Mouse (Mus musculus): ENCODE data around the gene Zfp575. TPM values are rescaled to one million over a fixed set of nuclear protein-coding genes. Genes with fewer than 3 reads are reported as not detected.

Zfp575 gene
- total RNA-seq, 1 experiment = 0.22 TPM

- Histone ChIP-seq H3K36me3 (ENCODE audit: control insufficient read depth, insufficient read depth, low read length, poor library complexity, severe bottlenecking) (peaks cover 14% of the 10 kb centered on the region), H3K9ac (ENCODE audit: insufficient read depth, low read depth, low read length, poor library complexity, severe bottlenecking) (peak within 1 kb of the TSS; percentile 97), H3K4me1 (ENCODE audit: control insufficient read depth in 2 of 2, insufficient read depth in 2 of 2, low read length in 2 of 2, poor library complexity in 1 of 2) (peaks cover 0 to 10% of the 10 kb centered on the region in 2 experiments; a peak in 2 of 4 replicates), H3K27ac (ENCODE audit: insufficient read depth, low read depth, low read length, poor library complexity, severe bottlenecking) (peak within 1 kb of the TSS; percentile 34), H3K9me3 (ENCODE audit: control insufficient read depth, insufficient read depth, low read depth, low read length) (no peaks in the 10 kb centered on the region), H3K4me3 (ENCODE audit: insufficient read depth in 1 of 2, low read depth in 1 of 2, low read length in 2 of 2, poor library complexity in 1 of 2, severe bottlenecking in 1 of 2) (peak within 1 kb of the TSS; percentile 85 to 98)
- TF ChIP-seq ZC3H11A (IDR thresholded peaks at IDR 0.05; ENCODE audit: borderline replicate concordance, low read depth, low read length) (no peak), CHD2 (IDR thresholded peaks at IDR 0.05; ENCODE audit: low read depth, low read length) (no peak), ZNF384 (IDR thresholded peaks at IDR 0.05; ENCODE audit: low read depth, low read length) (no peak), MAFK (IDR thresholded peaks at IDR 0.05; ENCODE audit: insufficient read depth, low read depth, low read length) (no peak), HCFC1 (IDR thresholded peaks at IDR 0.05; ENCODE audit: borderline replicate concordance, insufficient read depth, low read length) (no peak)
- no peak for DNase-seq (ENCODE audit: low read depth, low spot score)
- in situ Hi-C loops (cut with MboI; ENCODE audit: low sequenced_read_pairs in 2 of 2, unreplicated experiment in 2 of 2) = no loop called here
Measured at GRCm38 (mm10) chr7:24546068-24546614, 41.3 kb downstream of the Zfp575 start, which contains the start of the genes Pinlyp and Xrcc1. Gene Pinlyp, minus strand, starts transcription at chr7:24546118. Gene Xrcc1, plus strand, starts transcription at chr7:24546289.

DNA sequence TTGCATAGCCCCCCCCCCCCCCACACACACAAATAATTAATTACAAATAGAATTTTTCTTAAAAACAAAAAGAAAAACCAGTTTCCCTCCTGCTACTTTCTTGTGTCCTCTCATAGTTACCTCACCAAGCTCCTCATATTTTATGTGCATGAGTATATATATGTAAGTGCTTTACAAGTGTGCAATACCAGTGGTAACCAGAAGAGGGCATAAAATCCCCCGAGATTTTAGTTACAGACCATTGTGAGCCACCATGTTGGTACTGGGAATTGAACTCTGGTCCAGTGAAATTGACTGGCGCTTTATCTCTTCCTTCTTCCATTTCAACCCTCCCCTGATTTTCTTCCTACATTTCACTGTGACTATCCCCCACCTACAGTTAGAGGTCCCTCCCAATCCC, 42.9 kb downstream of the Zfp575 start:
- peaks cover 0 to 7% of the 10 kb centered on the region in 2 experiments; a peak in 1 of 4 replicates for H3K4me1 ChIP-seq (ENCODE audit: control insufficient read depth in 2 of 2, insufficient read depth in 2 of 2, low read length in 2 of 2, poor library complexity in 1 of 2)
- no peak overlapping the region for H3K9ac ChIP-seq (ENCODE audit: insufficient read depth, low read depth, low read length, poor library complexity, severe bottlenecking)
- no peak for DNase-seq (ENCODE audit: low read depth, low spot score)
- H3K9me3 ChIP-seq (ENCODE audit: control insufficient read depth, insufficient read depth, low read depth, low read length) = no peaks in the 10 kb centered on the region
- H3K4me3 ChIP-seq (ENCODE audit: insufficient read depth in 1 of 2, low read depth in 1 of 2, low read length in 2 of 2, poor library complexity in 1 of 2, severe bottlenecking in 1 of 2) = 0 out of 4 replicates have a peak overlapping the region, but pooled peaks of 1 of the 2 experiments have one; percentile 7
- H3K36me3 ChIP-seq (ENCODE audit: control insufficient read depth, insufficient read depth, low read length, poor library complexity, severe bottlenecking) = peaks cover 9% of the 10 kb centered on the region
- in situ Hi-C loops (cut with MboI; ENCODE audit: low sequenced_read_pairs in 2 of 2, unreplicated experiment in 2 of 2) = no loop called here
- no peak for TF ChIP-seq MAFK (IDR thresholded peaks at IDR 0.05; ENCODE audit: insufficient read depth, low read depth, low read length)
- TF ChIP-seq CHD2 (IDR thresholded peaks at IDR 0.05; ENCODE audit: low read depth, low read length) = peak; percentile 80
- no peak for TF ChIP-seq HCFC1 (IDR thresholded peaks at IDR 0.05; ENCODE audit: borderline replicate concordance, insufficient read depth, low read length)
- TF ChIP-seq ZNF384 (IDR thresholded peaks at IDR 0.05; ENCODE audit: low read depth, low read length) = no peak
- TF ChIP-seq ZC3H11A (IDR thresholded peaks at IDR 0.05; ENCODE audit: borderline replicate concordance, low read depth, low read length) = 0 out of 2 replicates have a peak, but pooled peaks have one; percentile 14
- H3K27ac ChIP-seq (ENCODE audit: insufficient read depth, low read depth, low read length, poor library complexity, severe bottlenecking) = no peak overlapping the region

- in situ Hi-C loops (cut with MboI; ENCODE audit: low sequenced_read_pairs in 2 of 2, unreplicated experiment in 2 of 2) = no loop called here
Measured at GRCm38 (mm10) chr7:24539686-24540085, 47.8 kb downstream of the Zfp575 start.

DNA sequence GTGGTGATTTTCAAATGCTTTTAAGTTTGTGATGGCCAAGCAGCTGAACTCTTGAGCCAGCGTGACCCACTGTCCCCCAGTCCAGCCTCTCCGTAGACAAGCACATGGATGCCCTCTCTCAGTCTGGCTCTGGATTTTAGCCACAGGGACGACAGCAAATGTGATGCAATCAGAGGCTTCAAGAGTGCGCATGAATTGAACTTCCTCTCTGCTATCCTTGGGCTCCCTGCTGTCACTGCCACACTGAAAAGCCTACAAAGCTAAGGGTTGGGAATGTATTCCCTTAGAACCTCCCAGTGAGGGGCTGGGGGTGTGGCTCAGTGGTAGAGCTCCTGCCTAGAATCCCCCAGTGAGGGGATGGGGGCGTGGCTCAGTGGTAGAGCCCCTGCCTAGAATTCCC, 48.7 kb downstream of the Zfp575 start:
- DNase-seq (ENCODE audit: low read depth, low spot score) = no peak
- TF ChIP-seq HCFC1 (IDR thresholded peaks at IDR 0.05; ENCODE audit: borderline replicate concordance, insufficient read depth, low read length) = no peak
- no peak for TF ChIP-seq MAFK (IDR thresholded peaks at IDR 0.05; ENCODE audit: insufficient read depth, low read depth, low read length)
- TF ChIP-seq CHD2 (IDR thresholded peaks at IDR 0.05; ENCODE audit: low read depth, low read length) = no peak
- no peak for TF ChIP-seq ZNF384 (IDR thresholded peaks at IDR 0.05; ENCODE audit: low read depth, low read length)
- no peak for TF ChIP-seq ZC3H11A (IDR thresholded peaks at IDR 0.05; ENCODE audit: borderline replicate concordance, low read depth, low read length)
- H3K4me3 ChIP-seq (ENCODE audit: insufficient read depth in 1 of 2, low read depth in 1 of 2, low read length in 2 of 2, poor library complexity in 1 of 2, severe bottlenecking in 1 of 2) = no peak overlapping the region
- H3K27ac ChIP-seq (ENCODE audit: insufficient read depth, low read depth, low read length, poor library complexity, severe bottlenecking) = no peak overlapping the region
- in situ Hi-C loops (cut with MboI; ENCODE audit: low sequenced_read_pairs in 2 of 2, unreplicated experiment in 2 of 2) = no loop called here
- H3K4me1 ChIP-seq (ENCODE audit: control insufficient read depth in 2 of 2, insufficient read depth in 2 of 2, low read length in 2 of 2, poor library complexity in 1 of 2) = peaks cover 2% of the 10 kb centered on the region in 2 experiments; a peak in 1 of 4 replicates
- H3K36me3 ChIP-seq (ENCODE audit: control insufficient read depth, insufficient read depth, low read length, poor library complexity, severe bottlenecking) = no peaks in the 10 kb centered on the region
- H3K9me3 ChIP-seq (ENCODE audit: control insufficient read depth, insufficient read depth, low read depth, low read length) = no peaks in the 10 kb centered on the region
- H3K9ac ChIP-seq (ENCODE audit: insufficient read depth, low read depth, low read length, poor library complexity, severe bottlenecking) = no peak overlapping the region

More at GRCm38 (mm10) chr7:24539686-24540085, 47.8 kb downstream of the Zfp575 start:
- Histone ChIP-seq H3K4me3 (ENCODE audit: insufficient read depth in 1 of 2, low read depth in 1 of 2, low read length in 2 of 2, poor library complexity in 1 of 2, severe bottlenecking in 1 of 2) (no peak overlapping the region), H3K36me3 (ENCODE audit: control insufficient read depth, insufficient read depth, low read length, poor library complexity, severe bottlenecking) (no peaks in the 10 kb centered on the region), H3K9me3 (ENCODE audit: control insufficient read depth, insufficient read depth, low read depth, low read length) (no peaks in the 10 kb centered on the region), H3K4me1 (ENCODE audit: control insufficient read depth in 2 of 2, insufficient read depth in 2 of 2, low read length in 2 of 2, poor library complexity in 1 of 2) (0 out of 4 replicates have a peak, but pooled peaks cover 0 to 2% of the 10 kb centered on the region in 2 experiments), H3K27ac (ENCODE audit: insufficient read depth, low read depth, low read length, poor library complexity, severe bottlenecking) (no peak overlapping the region), H3K9ac (ENCODE audit: insufficient read depth, low read depth, low read length, poor library complexity, severe bottlenecking) (no peak overlapping the region)
- TF ChIP-seq MAFK (IDR thresholded peaks at IDR 0.05; ENCODE audit: insufficient read depth, low read depth, low read length) (no peak), HCFC1 (IDR thresholded peaks at IDR 0.05; ENCODE audit: borderline replicate concordance, insufficient read depth, low read length) (no peak), ZNF384 (IDR thresholded peaks at IDR 0.05; ENCODE audit: low read depth, low read length) (no peak), CHD2 (IDR thresholded peaks at IDR 0.05; ENCODE audit: low read depth, low read length) (no peak), ZC3H11A (IDR thresholded peaks at IDR 0.05; ENCODE audit: borderline replicate concordance, low read depth, low read length) (no peak)
- DNase-seq (ENCODE audit: low read depth, low spot score) = no peak

All from ES-E14 (cell line).